Mouse (Mus musculus): Measurements from ENCODE around the gene Gm21958.
"Not testable (repeated sequence)": the region's sequence is repeated elsewhere in the genome, so short reads cannot be mapped to it uniquely, and the experiment has no call there.

Gene Gm21958

DNA sequence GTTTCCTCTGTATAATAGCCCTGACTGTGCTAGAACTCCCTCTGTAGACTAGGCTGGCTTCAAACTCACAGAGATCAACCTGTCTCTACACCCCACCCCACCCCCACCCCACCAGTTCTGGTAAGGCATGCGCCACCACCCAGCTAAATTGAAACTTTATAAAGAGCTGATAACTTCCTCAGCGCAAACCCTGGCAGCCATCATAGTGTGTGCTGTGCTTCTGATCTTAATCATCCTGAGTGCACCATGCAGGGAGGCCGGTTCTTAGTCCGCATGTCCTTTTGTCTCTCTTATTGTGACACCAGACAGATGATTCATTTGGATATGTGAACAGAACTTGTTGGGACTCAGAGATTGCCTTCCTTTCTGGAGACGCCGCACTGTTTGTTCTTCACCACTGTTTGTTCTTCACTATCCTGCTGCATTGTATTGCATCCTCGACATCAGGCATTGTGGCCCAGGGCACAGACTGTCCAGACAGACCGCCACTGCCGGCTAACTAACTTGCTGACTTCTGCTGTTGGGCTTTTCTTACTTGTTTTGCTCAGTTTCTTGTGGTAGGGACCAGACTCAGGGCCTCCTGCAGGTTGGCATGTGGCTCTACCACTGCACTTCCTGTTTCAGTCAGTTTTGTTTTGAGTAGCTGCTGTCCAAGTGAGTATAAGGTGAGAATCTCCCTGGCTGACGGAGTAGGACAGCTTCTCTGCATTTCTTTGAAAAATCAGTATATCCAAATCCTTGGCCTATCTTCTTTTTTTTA is 9.8 kb upstream of the Gm21958 start:
- no peak for DNase-seq (ENCODE audit: low spot score in 2 of 2)

DNA sequence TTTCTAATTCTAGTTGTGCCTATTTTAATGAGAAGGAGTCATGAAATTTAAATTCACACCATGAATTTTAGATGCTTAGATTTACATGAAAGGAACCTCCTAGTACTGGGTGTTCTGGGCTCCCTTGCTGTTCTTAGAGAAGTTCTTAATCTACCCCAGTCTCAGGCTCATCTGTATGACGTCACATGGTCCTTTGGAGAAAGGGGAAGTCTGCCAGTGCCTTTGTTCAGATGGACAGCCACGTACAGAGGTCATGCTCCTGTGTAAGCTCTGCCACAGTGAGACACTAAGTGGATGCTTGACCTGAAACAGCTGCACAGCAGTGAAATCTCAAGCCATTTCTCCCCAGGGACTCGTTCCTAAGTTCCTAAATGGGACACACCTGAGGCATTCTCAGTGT is 4.8 kb upstream of the Gm21958 start:
- no peak for DNase-seq (ENCODE audit: low spot score in 2 of 2)

DNA sequence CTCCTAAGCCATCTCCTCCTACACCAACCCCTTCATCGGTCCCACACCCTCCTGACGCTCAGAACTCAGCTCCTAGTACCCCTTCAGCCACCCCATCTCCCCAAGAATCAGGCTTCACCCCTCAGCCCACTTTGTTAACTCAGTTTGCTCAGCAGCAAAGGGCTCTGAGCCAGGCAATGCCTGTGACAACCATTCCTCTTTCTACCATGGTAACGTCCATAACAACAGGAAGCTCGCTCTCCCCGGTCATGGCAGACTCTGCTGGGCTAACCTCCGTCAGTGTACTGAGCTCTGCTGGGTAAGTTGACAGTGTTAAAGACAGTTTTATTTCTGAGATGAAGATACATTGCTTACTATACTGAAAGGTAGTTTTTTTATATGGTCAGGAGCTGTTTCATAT is 3.2 kb upstream of the Gm21958 start:
- no peak for DNase-seq (ENCODE audit: low spot score in 2 of 2)

DNA sequence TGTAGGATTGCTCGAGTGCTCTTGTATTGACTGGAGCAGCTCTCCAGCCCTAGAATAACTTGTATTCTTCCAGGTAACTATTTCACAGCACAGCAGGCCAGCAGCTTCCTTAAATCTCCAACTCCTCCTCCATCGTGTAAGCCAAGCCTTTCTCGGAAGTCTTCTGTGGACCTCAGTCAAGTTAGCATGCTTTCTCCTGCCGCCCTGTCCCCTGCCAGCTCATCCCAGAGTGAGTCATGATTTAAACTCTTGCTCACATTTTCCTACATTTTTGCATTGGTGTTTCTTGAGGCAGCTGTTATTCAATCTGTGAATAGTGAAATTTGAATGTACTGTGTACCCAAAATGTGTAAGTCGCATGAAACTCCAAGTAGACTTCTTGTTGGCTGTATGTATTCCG is 1.3 kb upstream of the Gm21958 start:
- DNase-seq (ENCODE audit: low spot score in 2 of 2) = no peak

DNA sequence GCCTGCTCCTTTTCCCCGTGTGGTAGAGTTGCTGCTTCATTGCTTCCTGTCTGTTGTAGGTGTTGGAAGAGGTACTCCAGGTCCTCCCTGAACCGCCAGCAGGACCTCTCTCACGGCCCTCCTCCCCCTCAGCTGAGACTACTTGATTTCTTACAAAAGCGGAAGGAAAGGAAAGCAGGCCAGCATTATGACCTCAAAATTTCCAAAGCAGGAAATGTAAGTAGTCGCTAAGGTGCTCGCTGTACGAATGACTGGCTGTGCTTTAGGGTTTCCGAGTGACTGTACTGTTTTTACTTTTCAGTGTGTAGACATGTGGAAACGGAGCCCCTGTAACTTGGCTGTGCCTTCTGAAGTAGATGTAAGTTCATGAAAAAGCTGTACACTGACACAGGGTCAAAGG is 5.2 kb downstream of the Gm21958 start:
- DNase-seq (ENCODE audit: low spot score in 2 of 2) = no peak

DNA sequence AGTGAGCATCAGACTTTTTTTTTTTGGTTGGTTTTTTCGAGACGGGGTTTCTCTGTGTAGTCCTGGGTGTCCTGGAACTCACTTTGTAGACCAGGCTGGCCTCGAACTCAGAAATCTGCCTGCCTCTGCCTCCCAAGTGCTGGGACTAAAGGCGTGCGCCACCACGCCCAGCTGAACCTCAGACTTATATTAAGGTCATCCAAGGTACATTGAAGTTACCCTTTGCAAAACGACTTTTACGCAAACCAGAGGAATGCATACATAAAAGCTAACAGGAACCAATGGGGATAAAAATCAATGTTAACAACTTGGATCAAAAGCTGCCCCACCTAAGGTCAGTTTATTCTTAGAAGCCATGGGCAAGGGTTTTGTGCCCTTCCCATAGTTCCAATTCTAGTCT is 10.0 kb downstream of the Gm21958 start:
- DNase-seq (ENCODE audit: low spot score in 2 of 2) = not testable (repeated sequence)

DNA sequence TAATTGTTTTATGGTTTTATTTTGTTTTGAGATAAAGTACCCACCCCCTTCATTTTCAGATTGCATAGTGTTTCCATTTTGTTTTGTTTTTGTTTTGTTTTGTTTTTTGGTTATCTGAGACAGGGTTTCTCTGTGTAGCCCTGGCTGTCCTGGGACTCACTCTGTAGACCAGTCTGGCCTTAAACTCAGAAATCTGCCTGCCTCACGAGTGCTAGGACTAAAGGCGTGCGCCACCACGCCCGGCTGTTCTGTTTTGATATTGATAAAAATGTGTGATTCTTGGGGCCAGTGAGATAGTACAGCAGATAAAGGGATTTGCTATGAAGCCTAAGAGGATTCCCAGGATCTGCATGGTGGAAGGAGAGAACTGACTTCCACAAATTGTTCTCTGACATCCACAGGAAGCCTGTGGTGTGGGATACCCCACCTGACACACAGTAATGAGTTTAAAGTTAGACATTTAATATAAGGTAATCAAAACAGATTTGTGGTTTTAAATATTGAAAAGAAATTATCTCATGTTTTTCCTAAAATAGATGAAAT is 14.3 kb downstream of the Gm21958 start:
- DNase-seq (ENCODE audit: low spot score in 2 of 2) = no peak

DNA sequence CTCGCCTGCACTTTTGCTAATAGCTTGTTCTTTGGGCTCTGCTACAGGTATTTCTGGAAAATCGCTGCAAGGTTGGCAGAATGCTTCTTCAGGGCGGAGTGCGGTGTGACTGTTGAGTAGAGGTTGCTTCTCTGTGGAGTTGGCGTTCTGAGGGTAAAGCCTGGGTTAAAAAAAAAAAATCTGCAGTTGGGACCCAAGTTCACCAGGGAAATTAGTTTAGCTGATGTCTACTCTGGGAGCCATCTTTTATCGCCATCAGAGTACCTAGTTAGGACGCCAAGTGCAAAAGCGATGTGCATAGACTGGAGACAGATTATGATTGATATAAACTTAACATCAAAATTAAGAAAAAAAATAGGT is 21.1 kb downstream of the Gm21958 start:
- no peak for DNase-seq (ENCODE audit: low spot score in 2 of 2)

DNA sequence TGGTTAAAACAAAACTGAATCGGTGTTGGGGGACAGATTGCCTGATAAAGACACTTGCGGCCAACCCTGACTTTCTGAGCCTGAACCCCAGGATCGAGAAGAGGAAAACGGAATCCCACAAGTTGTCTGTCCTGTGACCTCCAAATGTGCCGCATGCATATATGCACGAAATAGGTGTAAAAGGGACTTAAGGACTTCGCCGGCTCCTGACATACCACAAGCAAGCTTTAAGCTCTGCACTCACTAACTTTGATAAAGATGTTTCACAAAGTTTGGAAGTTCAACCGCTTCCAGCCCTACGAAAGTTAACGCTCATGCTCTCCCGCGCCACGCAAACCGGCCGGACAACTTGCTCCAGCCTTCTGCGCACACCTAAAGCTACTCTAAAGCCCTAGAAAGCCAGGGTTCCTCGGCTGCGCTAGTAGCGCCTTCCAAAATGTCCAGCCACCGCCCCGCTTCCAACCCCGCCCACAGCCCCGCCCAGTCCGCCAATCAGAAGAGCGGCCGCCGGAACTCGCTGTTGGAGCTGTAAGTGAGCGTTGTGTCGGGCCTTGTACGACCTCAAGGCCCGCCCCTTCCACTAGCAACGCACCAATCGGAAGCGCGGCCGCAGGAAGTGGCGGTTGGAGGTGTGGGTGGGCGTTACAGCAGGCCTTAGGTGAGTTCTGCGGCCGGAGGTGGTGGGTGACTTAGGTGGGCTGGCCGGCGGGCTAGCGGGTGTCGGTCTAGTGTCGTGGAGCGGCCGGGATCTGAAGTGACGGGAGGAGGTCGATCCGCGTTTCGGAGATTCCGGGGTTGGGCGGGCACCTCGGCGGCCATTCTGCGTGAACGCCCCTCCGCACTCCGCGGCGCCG is 21.7 kb downstream of the Gm21958 start, which contains the start of gene Supt20:
TSS of gene Supt20 (plus strand) at position 606 of the 854 bp plus-strand sequence.
- peak; percentile 76 to 90 for DNase-seq (ENCODE audit: low spot score in 2 of 2)

DNA sequence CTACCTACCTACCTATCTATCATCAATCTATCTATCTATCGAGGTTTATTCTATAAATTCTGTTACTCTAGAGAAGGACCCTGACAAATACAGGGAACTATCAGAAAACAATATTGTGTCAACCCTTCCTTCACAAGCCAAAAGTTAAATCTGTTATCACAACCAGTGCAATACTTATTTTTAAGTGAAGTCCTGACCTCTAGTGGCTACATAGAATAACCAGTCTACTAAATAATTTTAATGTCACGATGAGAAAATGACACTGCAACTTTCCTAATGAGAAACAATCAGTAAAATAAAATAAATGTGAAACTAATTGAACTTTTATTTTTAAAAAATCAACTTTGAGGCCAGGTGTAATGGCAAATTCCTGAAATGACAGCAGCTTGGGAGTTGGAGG is 25.1 kb downstream of the Gm21958 start:
- no peak for DNase-seq (ENCODE audit: low spot score in 2 of 2)

DNA sequence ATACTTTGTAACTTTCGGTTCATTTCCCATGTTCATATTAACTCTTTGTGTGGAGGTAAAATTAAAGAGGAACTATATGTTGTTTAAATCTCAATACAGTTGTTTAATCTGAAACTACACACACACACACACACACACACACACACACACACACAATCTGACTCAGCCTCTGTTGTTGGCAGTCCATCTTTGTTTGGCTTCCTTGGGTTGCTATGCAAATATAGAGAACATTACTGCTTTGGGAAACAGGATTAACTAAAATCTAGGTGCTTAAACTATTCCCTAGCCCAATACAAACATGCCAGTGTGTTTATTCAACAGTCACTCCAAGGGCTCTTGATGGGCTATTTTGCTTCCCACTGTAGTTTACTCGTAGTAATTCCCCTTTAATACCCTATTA is 26.9 kb downstream of the Gm21958 start:
- no peak for DNase-seq (ENCODE audit: low spot score in 2 of 2)

DNA sequence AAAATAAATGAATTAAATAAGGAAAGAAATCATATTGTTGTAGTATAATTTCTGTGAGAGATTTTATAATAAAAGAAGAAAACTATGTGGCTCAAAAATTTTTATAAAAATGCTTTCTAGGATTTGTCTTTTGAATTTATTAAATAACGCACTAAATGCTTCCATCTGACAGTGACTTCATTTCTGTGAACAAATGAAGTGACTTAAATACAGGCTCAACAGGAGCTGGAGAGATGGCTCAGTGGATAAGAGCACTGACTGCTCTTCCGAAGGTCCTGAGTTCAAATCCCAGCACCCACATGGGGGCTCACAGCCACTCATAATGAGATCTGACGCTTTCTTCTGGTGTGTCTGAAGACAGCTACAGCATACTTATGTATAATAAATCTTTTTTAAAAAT is 29.0 kb downstream of the Gm21958 start:
- DNase-seq (ENCODE audit: low spot score in 2 of 2) = no peak

DNA sequence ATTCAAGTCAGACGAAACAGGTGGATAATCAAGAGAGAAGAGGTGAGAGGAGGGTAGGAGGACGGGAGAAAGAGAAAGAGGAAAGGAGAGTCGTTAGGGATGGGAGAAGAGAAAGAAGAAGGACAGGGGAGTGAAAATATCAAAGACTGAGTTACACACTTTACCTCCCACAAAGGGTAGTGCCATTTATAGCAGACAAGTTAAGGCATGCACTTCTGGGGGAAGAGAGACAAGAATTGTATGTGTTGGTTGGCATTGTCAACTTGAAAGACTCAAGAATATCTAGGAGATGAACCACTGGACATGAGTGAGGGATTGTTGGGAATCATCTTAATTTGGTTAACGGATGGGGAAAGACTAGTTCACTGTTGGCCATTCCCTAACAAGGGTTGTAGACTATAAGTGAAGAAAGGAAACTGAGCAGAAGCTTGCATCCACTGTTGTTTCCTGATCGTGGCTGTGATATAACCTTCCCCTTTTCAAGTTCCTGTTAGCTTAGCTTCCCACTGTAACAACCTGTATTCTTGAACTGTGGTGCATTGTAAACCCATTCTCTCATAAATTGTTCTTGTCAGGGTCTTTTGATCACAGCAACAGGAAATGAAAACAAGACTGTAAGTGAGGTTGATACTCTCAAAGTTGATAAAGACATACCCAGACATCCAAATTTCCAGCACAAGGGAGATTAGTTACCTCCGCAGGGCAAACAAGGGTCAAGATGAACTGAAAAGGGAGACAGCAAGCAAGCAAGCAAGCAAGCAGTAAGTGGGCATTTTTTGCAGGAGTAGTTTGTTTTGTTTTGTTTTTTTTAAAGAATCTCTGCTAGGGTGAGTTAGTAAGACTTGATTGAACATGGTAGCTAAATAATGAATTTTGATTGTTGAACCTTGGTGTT is 32.6 kb downstream of the Gm21958 start:
- DNase-seq (ENCODE audit: low spot score in 2 of 2) = no peak

DNA sequence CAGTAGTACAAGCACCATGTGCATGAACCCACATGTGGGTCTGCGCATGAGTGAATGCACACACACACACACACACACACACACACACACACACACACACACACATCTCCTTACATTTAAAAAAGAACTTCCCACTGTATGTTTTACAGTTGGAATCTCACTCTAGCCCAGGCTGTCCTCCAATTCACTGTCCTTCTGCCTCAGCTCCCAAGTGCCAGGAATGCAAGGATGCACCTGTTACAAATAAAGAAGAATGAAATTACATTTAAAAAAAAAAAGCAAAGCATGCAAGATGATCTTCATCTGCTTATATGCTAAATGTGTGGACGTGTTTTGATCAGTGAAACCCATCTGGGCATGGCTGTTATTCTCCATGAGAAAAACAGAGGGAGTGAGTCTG is 37.3 kb downstream of the Gm21958 start:
- DNase-seq (ENCODE audit: low spot score in 2 of 2) = no peak

DNA sequence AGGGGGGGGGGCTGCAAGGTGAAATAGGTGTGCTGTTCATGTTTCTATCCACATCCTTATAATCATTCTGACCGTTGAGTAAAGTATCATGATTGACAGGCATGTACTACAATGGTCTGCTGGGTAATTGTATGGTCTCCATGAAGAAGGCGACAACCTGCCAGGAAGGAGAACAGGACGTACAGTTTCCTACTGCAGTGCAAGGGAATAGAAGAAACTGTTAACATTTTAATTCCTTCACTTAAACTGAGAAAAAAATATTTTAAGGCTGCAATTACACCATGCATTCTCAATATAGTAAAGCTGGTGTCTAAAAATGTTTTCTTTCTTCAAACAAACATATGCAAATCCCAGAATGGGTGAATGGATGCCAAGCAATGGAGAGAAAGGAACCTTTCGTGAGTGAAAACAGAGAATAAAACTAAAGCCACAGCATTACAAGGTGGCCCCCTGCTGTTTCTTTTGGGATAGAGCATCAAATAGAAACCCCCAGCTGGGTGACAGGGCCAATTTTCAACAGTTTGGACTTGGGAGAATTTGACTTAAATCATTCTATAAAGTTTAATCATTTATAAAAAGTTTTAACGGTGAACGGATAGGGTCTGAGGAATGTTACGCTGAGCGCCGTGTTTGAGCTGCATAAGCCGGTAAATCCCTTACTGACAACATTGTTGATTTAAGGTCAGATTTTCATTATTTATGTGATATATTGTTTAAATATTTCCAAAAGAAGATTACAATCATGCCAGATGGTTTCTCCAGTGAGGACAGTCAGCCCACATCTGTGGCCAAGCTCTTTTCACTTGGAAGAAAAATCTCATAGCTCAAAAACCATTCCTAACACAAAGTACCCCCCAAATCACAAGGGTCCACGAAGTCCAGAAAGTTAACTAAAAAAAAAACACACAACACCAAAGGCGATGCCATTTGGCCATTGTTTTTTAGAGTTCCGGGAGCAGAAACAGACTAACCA is 41.3 kb downstream of the Gm21958 start:
- peak in 1 of 2 experiments; percentile 17 for DNase-seq (ENCODE audit: low spot score in 2 of 2)

DNA sequence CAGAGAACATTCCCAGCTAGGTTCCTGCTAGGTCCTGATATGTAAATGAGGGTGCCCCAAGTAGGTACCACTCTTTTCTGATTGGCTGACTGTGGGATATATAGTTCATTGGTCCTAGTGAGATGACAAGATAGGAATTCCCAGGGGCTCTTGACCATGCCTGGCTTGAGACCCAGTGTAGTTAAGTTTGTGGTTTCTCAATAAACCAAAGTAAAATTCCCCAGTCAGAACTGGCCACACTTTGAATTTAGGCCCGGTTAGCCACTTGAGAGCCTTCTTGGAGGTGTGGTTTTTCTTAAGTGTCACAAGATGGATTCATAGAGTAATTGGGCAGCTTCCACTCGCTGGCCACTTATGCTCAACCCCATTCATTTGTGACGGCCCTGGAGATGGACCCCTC is 42.0 kb downstream of the Gm21958 start:
- DNase-seq (ENCODE audit: low spot score in 2 of 2) = no peak

DNA sequence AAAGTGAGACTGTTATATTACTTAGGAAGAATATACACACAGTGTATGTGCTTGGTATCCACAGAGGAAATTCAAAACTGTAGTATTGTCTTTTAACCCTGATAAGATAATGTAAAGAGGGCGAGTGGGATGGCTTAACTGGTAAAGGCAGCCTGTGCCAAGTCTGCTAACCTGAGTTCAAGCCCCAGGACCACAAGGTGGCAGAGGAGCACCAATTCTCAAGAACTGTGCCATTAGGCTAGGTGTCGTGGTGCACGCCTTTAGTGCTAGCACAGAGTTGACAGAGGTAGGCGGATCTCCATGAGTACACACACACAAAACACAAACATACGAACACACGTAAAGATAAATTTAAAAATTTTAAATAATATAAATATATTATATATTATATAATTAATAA is 44.6 kb downstream of the Gm21958 start:
- no peak for DNase-seq (ENCODE audit: low spot score in 2 of 2)

DNA sequence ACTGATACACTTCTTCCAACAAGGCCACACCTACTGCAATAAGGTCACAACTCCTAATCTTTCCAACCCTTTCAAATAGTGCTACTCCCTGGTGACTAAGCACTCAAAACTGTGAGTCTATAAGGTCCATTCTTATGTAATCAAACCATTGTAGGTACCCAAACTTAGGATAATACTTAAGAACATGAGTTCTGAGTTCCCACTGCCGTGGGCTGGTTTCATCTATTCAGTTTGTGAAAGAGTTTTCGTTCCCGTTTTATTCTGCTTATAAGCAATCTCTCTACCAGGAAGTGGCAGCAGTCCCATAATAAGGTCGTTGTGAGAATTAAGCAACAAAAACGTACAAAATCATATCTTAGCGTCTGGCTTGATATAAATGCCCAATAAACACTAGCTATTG is 45.4 kb downstream of the Gm21958 start:
- no peak for DNase-seq (ENCODE audit: low spot score in 2 of 2)

DNA sequence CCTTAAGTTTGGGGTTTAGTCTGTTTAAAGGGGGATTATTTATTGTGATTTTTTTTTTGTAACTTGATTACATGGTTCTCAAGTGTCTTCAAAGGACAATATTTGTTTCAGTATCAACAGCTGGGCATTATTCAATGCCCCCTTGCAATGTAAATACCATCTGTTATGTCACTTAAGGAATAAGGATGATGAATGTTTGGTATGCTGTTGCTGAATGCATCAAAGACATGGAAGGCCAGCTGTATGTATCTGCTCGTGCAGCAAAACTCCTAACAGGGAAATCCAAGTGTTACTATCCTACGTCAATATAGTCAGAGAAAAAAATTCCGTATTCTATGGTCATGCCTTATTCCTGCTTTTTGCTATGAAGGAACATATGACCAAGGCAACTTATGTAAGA is 46.0 kb downstream of the Gm21958 start:
- no peak for DNase-seq (ENCODE audit: low spot score in 2 of 2)
